Mouse (Mus musculus) heart, embryonic 12.5 days (tissue): Measurements from ENCODE around the gene Xab2. TPM values are rescaled to one million over a fixed set of nuclear protein-coding genes. Genes with fewer than 3 reads are reported as not detected.

Source experiments
- polyA plus RNA-seq: library from polyadenylated mRNA; unstranded; fragments of >200 nt; fragmentation: Nextera tagmentation; extraction: Ambion mirVana; gene quantifications from 2 replicates; pipeline ENCODE4 v1.2.1, GENCODE M21; 2016

The Xab2 gene
- polyA plus RNA-seq, 1 experiment from 2014 or later, result 33.8 TPM

Other genes with a start within 250 kb of the Xab2 start
- 7.1 and 8.2 TPM in 2 replicates for gene Arhgef18, start 228.3 kb downstream of the Xab2 start, polyA plus RNA-seq
- 4.9 and 5.1 TPM in 2 replicates for gene Pex11g, start 153.6 kb downstream of the Xab2 start, polyA plus RNA-seq
- gene Tex45, start 150.5 kb downstream of the Xab2 start, polyA plus RNA-seq, result not detected in 2 replicates
- 34.2 and 36.2 TPM in 2 replicates for gene Zfp358, start 128.2 kb downstream of the Xab2 start, polyA plus RNA-seq
- 52.7 and 53.5 TPM in 2 replicates for gene Mcoln1, start 120.9 kb downstream of the Xab2 start, polyA plus RNA-seq
- gene Pnpla6, start 105.9 kb downstream of the Xab2 start, polyA plus RNA-seq, result 21.7 and 23.4 TPM in 2 replicates
- 4.7 and 5.2 TPM in 2 replicates for gene C330021F23Rik, start 53.3 kb downstream of the Xab2 start, polyA plus RNA-seq
- 1.4 and 2.4 TPM in 2 replicates for gene Camsap3, start 34.0 kb downstream of the Xab2 start, polyA plus RNA-seq
- 110 and 115 TPM in 2 replicates for gene Pet100, start 232 bp upstream of the Xab2 start, polyA plus RNA-seq
- gene Pcp2, start 4.2 kb upstream of the Xab2 start, polyA plus RNA-seq, result 0.33 TPM in 1 of 2 replicates, not detected in the other
- gene Stxbp2, start 9.6 kb upstream of the Xab2 start, polyA plus RNA-seq, result 48.2 and 60.0 TPM in 2 replicates
- not detected in 2 replicates for gene Retn, start 34.5 kb upstream of the Xab2 start, polyA plus RNA-seq
- gene Mcemp1, start 44.4 kb upstream of the Xab2 start, polyA plus RNA-seq, result not detected in 2 replicates
- gene Fcor, start 51.0 kb upstream of the Xab2 start, polyA plus RNA-seq, result 6.7 and 7.3 TPM in 2 replicates
- gene Trappc5, start 55.0 kb upstream of the Xab2 start, polyA plus RNA-seq, result 33.3 and 34.1 TPM in 2 replicates
- gene Fcer2a, start 72.9 kb upstream of the Xab2 start, polyA plus RNA-seq, result 0.14 and 0.19 TPM in 2 replicates
- gene Clec4g, start 99.3 kb upstream of the Xab2 start, polyA plus RNA-seq, result 3.7 and 5.0 TPM in 2 replicates
- not detected in 2 replicates for gene Cd209a, start 127.7 kb upstream of the Xab2 start, polyA plus RNA-seq
- gene Cd209e, start 233.0 kb upstream of the Xab2 start, polyA plus RNA-seq, result not detected in 2 replicates